Mouse (Mus musculus) liver, embryonic 14.5 days (tissue): Measurements from ENCODE around the gene Hacd2.

ENCODE experiments used
- CTCF ChIP-seq: IDR thresholded peaks from 2 replicates; pipeline ENCODE4 v1.5.1; 2016; ENCODE audit warnings: antibody characterized with exemption, low read depth, control low read depth
- EP300 ChIP-seq: IDR thresholded peaks from 2 replicates; pipeline ENCODE4 v1.6.1; 2016; ENCODE audit warnings: antibody characterized with exemption, low read depth

DNA sequence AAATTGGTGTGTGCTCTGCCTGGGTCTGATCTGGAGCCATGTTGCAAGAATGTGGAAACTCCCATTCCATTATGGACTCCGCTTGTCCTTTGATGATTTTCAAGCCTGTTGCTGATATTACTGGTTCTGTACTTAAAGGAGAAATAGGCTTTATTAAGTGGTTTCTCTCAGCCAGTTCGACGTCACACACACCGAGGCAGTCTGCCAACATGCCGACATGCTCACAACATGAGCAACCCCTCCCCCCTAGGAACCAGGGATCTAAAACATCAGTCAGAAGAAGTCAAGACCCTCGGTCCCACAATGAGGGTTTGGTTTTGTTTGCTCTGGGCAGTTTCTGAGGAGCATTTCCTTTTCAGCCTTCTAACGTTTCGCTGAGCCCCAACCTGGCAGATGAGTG, 86.9 kb downstream of the Hacd2 start:
- TF ChIP-seq CTCF: no peak
- no peak for TF ChIP-seq EP300
